Mouse (Mus musculus): Measurements from ENCODE around the gene Rpl21.

The Rpl21 gene

GRCm38 (mm10) chr5:146833673-146834201, 1.0 kb downstream of the Rpl21 start:
- no peak for DNase-seq (ENCODE audit: low spot score in 2 of 2)

- DNase-seq (ENCODE audit: low spot score in 2 of 2): no peak
Observed at GRCm38 (mm10) chr5:146834959-146835358, 2.3 kb downstream of the Rpl21 start.

- DNase-seq (ENCODE audit: low spot score in 2 of 2): no peak
Observed at GRCm38 (mm10) chr5:146837967-146838720, 5.5 kb downstream of the Rpl21 start.

- no peak for DNase-seq (ENCODE audit: low spot score in 2 of 2)
Observed at GRCm38 (mm10) chr5:146838836-146839648, 6.4 kb downstream of the Rpl21 start.

GRCm38 (mm10) chr5:146839760-146840159, 7.1 kb downstream of the Rpl21 start:
- no peak for DNase-seq (ENCODE audit: low spot score in 2 of 2)

GRCm38 (mm10) chr5:146840422-146840821, 7.7 kb downstream of the Rpl21 start:
- DNase-seq (ENCODE audit: low spot score in 2 of 2): no peak

- DNase-seq (ENCODE audit: low spot score in 2 of 2): no peak
Observed at GRCm38 (mm10) chr5:146841301-146841700, 8.6 kb downstream of the Rpl21 start.

- DNase-seq (ENCODE audit: low spot score in 2 of 2): no peak
Observed at GRCm38 (mm10) chr5:146841996-146842395, 9.3 kb downstream of the Rpl21 start.

GRCm38 (mm10) chr5:146844301-146844941, 11.7 kb downstream of the Rpl21 start:
- DNase-seq (ENCODE audit: low spot score in 2 of 2): no peak

- DNase-seq (ENCODE audit: low spot score in 2 of 2): peak in 1 of 2 experiments; percentile 76
Observed at GRCm38 (mm10) chr5:146844945-146845365, 12.3 kb downstream of the Rpl21 start, which contains the start of gene Rasl11a. Gene Rasl11a, plus strand, starts transcription at chr5:146845071.

- DNase-seq (ENCODE audit: low spot score in 2 of 2): no peak
Observed at GRCm38 (mm10) chr5:146846489-146846888, 13.8 kb downstream of the Rpl21 start.

GRCm38 (mm10) chr5:146848936-146849582, 16.4 kb downstream of the Rpl21 start:
- DNase-seq (ENCODE audit: low spot score in 2 of 2): no peak

GRCm38 (mm10) chr5:146856106-146856505, 23.4 kb downstream of the Rpl21 start:
- no peak for DNase-seq (ENCODE audit: low spot score in 2 of 2)

- no peak for DNase-seq (ENCODE audit: low spot score in 2 of 2)
Observed at GRCm38 (mm10) chr5:146857620-146858019, 24.9 kb downstream of the Rpl21 start.

- DNase-seq (ENCODE audit: low spot score in 2 of 2): no peak
Observed at GRCm38 (mm10) chr5:146858772-146859171, 26.1 kb downstream of the Rpl21 start.

GRCm38 (mm10) chr5:146859246-146859645, 26.6 kb downstream of the Rpl21 start:
- no peak for DNase-seq (ENCODE audit: low spot score in 2 of 2)

- DNase-seq (ENCODE audit: low spot score in 2 of 2): no peak
Observed at GRCm38 (mm10) chr5:146860222-146860998, 27.7 kb downstream of the Rpl21 start.

- peak; percentile 48 to 72 for DNase-seq (ENCODE audit: low spot score in 2 of 2)
Observed at GRCm38 (mm10) chr5:146861588-146861987, 28.9 kb downstream of the Rpl21 start.

GRCm38 (mm10) chr5:146865511-146865910, 32.8 kb downstream of the Rpl21 start:
- no peak for DNase-seq (ENCODE audit: low spot score in 2 of 2)

- no peak for DNase-seq (ENCODE audit: low spot score in 2 of 2)
Observed at GRCm38 (mm10) chr5:146866277-146866676, 33.6 kb downstream of the Rpl21 start.
